Mouse (Mus musculus) effector memory CD4-positive, alpha-beta T cell, adult 7 months (primary cell): ENCODE measurements around the gene Gpr156. TPM values are rescaled to one million over a fixed set of nuclear protein-coding genes. Genes with fewer than 3 reads are reported as not detected.

Source experiments
- polyA plus RNA-seq: library from polyadenylated mRNA; unstranded; fragments of 100-300 nt; shearing (Covaris generic); gene quantifications from one replicate; pipeline ENCODE4 v1.2.1, GENCODE M21; 2017

The Gpr156 gene
- 0.16 TPM for polyA plus RNA-seq

DNA sequence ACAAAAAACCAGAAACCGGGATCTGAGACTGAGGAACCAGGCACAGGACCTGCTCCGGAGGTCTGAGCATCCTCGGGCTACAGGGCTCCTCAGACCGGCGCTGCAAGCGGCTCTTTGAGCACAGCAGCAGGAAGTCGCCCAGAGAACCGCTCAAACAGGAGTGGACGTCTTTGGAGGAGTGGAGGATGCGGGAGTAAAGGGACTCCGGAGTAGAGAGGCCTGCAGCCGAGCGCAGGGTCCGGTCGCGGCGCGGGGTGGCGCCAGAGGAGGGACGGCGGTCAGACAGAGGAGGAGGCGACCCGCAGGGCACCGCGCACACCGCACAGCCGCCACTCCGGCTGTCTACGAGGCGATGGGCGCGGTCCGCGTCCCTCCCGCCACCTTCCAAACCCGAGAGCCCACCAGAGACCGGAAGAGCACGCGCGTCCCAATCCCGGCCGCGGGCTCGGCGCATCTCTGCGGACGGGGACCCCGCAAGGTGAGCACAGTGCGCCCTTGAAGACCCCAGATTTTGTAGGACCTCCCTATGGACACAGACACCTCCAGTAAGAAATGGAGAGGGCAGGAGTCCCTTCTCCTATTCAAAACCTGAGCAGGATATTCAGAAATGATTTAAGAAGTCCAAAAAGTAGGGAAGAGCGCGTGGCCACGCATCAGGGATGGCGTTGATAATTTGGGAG, at the start of gene Gpr156:
Gene Gpr156, plus strand, starts transcription at position 359 of the 680 bp plus-strand sequence.

GRCm38 (mm10) chr16:37867791-37868505, 48.3 kb upstream of the Gpr156 start, which contains the start of gene Lrrc58:
TSS of gene Lrrc58 (plus strand) at chr16:37868389.

Other genes starting within 250 kb of the Gpr156 start
- 0.30 TPM for gene Fstl1, start 139.6 kb upstream of the Gpr156 start, polyA plus RNA-seq
- gene Gm36028, start 55.4 kb upstream of the Gpr156 start, polyA plus RNA-seq = not detected
- gene Lrrc58, start 48.1 kb upstream of the Gpr156 start, polyA plus RNA-seq = 18.8 TPM
- gene Gsk3b, start 172.5 kb downstream of the Gpr156 start, polyA plus RNA-seq = 71.5 TPM